Mouse (Mus musculus): ENCODE results near the gene Pirt. TPM values are rescaled to one million over a fixed set of nuclear protein-coding genes. Genes with fewer than 3 reads are reported as not detected.

Gene Pirt
- 0.08 and 0.69 TPM in 2 replicates for polyA plus RNA-seq (2016; fragmentation: Nextera tagmentation; extraction: Ambion mirVana)

- Histone ChIP-seq H3K27ac (no peak within 1 kb of the TSS), H3K4me1 (replicated peaks) (no peaks in the 10 kb centered on the region), H3K9me3 (no peaks in the 10 kb centered on the region), H3K36me3 (no peaks in the 10 kb centered on the region), H3K9ac (replicated peaks) (no peak within 1 kb of the TSS), H3K4me3 (replicated peaks) (no peak within 1 kb of the TSS), H3K4me2 (no peak within 1 kb of the TSS), H3K27me3 (peaks cover 11% of the 10 kb centered on the region; the same call in 1 of the 2 replicates)
- WGBS, result 42% methylated on average over 10 of the region's 10 CpGs
- no peak for ATAC-seq (ENCODE audit: insufficient number of reproducible peaks, insufficient read depth, low FRiP score, low TSS enrichment, low read depth)
Measured at GRCm38 (mm10) chr11:66911811-66912210, at the start of gene Pirt. Gene Pirt, plus strand, starts transcription at chr11:66911981.

- Histone ChIP-seq H3K4me1 (replicated peaks) (no peaks in the 10 kb centered on the region), H3K27me3 (no peaks in the 10 kb centered on the region), H3K27ac (no peak overlapping the region), H3K9ac (replicated peaks) (no peak overlapping the region), H3K36me3 (no peaks in the 10 kb centered on the region), H3K4me2 (no peak overlapping the region), H3K4me3 (replicated peaks) (no peak overlapping the region), H3K9me3 (no peaks in the 10 kb centered on the region)
- no peak for ATAC-seq (ENCODE audit: insufficient number of reproducible peaks, insufficient read depth, low FRiP score, low TSS enrichment, low read depth)
- 14% methylated on average over 5 of the region's 5 CpGs for WGBS
Measured at GRCm38 (mm10) chr11:66871701-66872100, 40.1 kb upstream of the Pirt start.

- no peak overlapping the region for H3K4me3 ChIP-seq (replicated peaks)
- H3K36me3 ChIP-seq, result no peaks in the 10 kb centered on the region
- H3K4me1 ChIP-seq (replicated peaks), result no peaks in the 10 kb centered on the region
- no peak overlapping the region for H3K27ac ChIP-seq
- no peaks in the 10 kb centered on the region for H3K27me3 ChIP-seq
- no peaks in the 10 kb centered on the region for H3K9me3 ChIP-seq
- 62% methylated on average over 3 of the region's 3 CpGs for WGBS
- no peak for ATAC-seq (ENCODE audit: insufficient number of reproducible peaks, insufficient read depth, low FRiP score, low TSS enrichment, low read depth)
- no peak overlapping the region for H3K4me2 ChIP-seq
- H3K9ac ChIP-seq (replicated peaks), result no peak overlapping the region
Measured at GRCm38 (mm10) chr11:66872773-66873470, 38.9 kb upstream of the Pirt start.

GRCm38 (mm10) chr11:66881291-66881690 lies 30.5 kb upstream of the Pirt start:
- 71% methylated on average over 2 of the region's 2 CpGs for WGBS
- no peak for ATAC-seq (ENCODE audit: insufficient number of reproducible peaks, insufficient read depth, low FRiP score, low TSS enrichment, low read depth)

GRCm38 (mm10) chr11:66882224-66883040 lies 29.3 kb upstream of the Pirt start:
- WGBS, result 81% methylated on average over 7 of the region's 7 CpGs
- Histone ChIP-seq H3K4me3 (replicated peaks) (no peak overlapping the region), H3K4me1 (replicated peaks) (no peaks in the 10 kb centered on the region), H3K9ac (replicated peaks) (no peak overlapping the region), H3K9me3 (no peaks in the 10 kb centered on the region), H3K36me3 (no peaks in the 10 kb centered on the region), H3K27ac (no peak overlapping the region), H3K4me2 (no peak overlapping the region), H3K27me3 (no peaks in the 10 kb centered on the region)
- no peak for ATAC-seq (ENCODE audit: insufficient number of reproducible peaks, insufficient read depth, low FRiP score, low TSS enrichment, low read depth)

More at GRCm38 (mm10) chr11:66881291-66881690, 30.5 kb upstream of the Pirt start:
- H3K27me3 ChIP-seq, result no peaks in the 10 kb centered on the region
- no peaks in the 10 kb centered on the region for H3K4me1 ChIP-seq (replicated peaks)
- no peak overlapping the region for H3K9ac ChIP-seq (replicated peaks)
- no peak overlapping the region for H3K4me3 ChIP-seq (replicated peaks)
- H3K9me3 ChIP-seq, result no peaks in the 10 kb centered on the region
- no peaks in the 10 kb centered on the region for H3K36me3 ChIP-seq
- no peak overlapping the region for H3K4me2 ChIP-seq
- no peak overlapping the region for H3K27ac ChIP-seq

- H3K4me2 ChIP-seq, result no peak overlapping the region
- H3K36me3 ChIP-seq, result no peaks in the 10 kb centered on the region
- no peak overlapping the region for H3K9ac ChIP-seq (replicated peaks)
- ATAC-seq (ENCODE audit: insufficient number of reproducible peaks, insufficient read depth, low FRiP score, low TSS enrichment, low read depth), result no peak
- WGBS, result 80% methylated on average over 3 of the region's 3 CpGs
- no peak overlapping the region for H3K27ac ChIP-seq
- H3K4me3 ChIP-seq (replicated peaks), result no peak overlapping the region
- no peaks in the 10 kb centered on the region for H3K4me1 ChIP-seq (replicated peaks)
- no peaks in the 10 kb centered on the region for H3K9me3 ChIP-seq
- no peaks in the 10 kb centered on the region for H3K27me3 ChIP-seq
Measured at GRCm38 (mm10) chr11:66892536-66892935, 19.2 kb upstream of the Pirt start.

GRCm38 (mm10) chr11:66898747-66899146 lies 13.0 kb upstream of the Pirt start:
- Histone ChIP-seq H3K4me3 (replicated peaks) (no peak overlapping the region), H3K4me1 (replicated peaks) (no peaks in the 10 kb centered on the region), H3K9me3 (0 out of 2 replicates have a peak, but pooled peaks cover 5% of the 10 kb centered on the region), H3K9ac (replicated peaks) (no peak overlapping the region), H3K27me3 (no peaks in the 10 kb centered on the region), H3K36me3 (no peaks in the 10 kb centered on the region), H3K27ac (no peak overlapping the region), H3K4me2 (no peak overlapping the region)
- WGBS, result 86% methylated on average over 2 of the region's 2 CpGs
- ATAC-seq (ENCODE audit: insufficient number of reproducible peaks, insufficient read depth, low FRiP score, low TSS enrichment, low read depth), result no peak

- ATAC-seq (ENCODE audit: insufficient number of reproducible peaks, insufficient read depth, low FRiP score, low TSS enrichment, low read depth), result no peak
- 0 out of 2 replicates have a peak, but pooled peaks cover 5% of the 10 kb centered on the region for H3K9me3 ChIP-seq
- H3K27me3 ChIP-seq, result 0 out of 2 replicates have a peak, but pooled peaks cover 3% of the 10 kb centered on the region
- no peak overlapping the region for H3K9ac ChIP-seq (replicated peaks)
- H3K4me2 ChIP-seq, result no peak overlapping the region
- H3K27ac ChIP-seq, result no peak overlapping the region
- no peaks in the 10 kb centered on the region for H3K36me3 ChIP-seq
- 18% methylated on average over 7 of the region's 7 CpGs for WGBS
- H3K4me1 ChIP-seq (replicated peaks), result no peaks in the 10 kb centered on the region
- no peak overlapping the region for H3K4me3 ChIP-seq (replicated peaks)
Measured at GRCm38 (mm10) chr11:66899426-66899825, 12.4 kb upstream of the Pirt start.

GRCm38 (mm10) chr11:66902801-66903200 lies 9.0 kb upstream of the Pirt start:
- peaks cover 4% of the 10 kb centered on the region; the same call in 1 of the 2 replicates for H3K4me1 ChIP-seq (replicated peaks)
- no peak overlapping the region for H3K4me2 ChIP-seq
- H3K27me3 ChIP-seq, result 0 out of 2 replicates have a peak, but pooled peaks cover 3% of the 10 kb centered on the region
- H3K4me3 ChIP-seq (replicated peaks), result no peak overlapping the region
- 86% methylated on average over 7 of the region's 7 CpGs for WGBS
- ATAC-seq (ENCODE audit: insufficient number of reproducible peaks, insufficient read depth, low FRiP score, low TSS enrichment, low read depth), result no peak
- no peak overlapping the region for H3K27ac ChIP-seq
- H3K36me3 ChIP-seq, result no peaks in the 10 kb centered on the region
- no peak overlapping the region for H3K9ac ChIP-seq (replicated peaks)
- H3K9me3 ChIP-seq, result 0 out of 2 replicates have a peak, but pooled peaks cover 5% of the 10 kb centered on the region

- no peak for ATAC-seq (ENCODE audit: insufficient number of reproducible peaks, insufficient read depth, low FRiP score, low TSS enrichment, low read depth)
- no peak overlapping the region; the same call in 1 of the 2 replicates for H3K9ac ChIP-seq (replicated peaks)
Measured at GRCm38 (mm10) chr11:66905617-66906384, 6.0 kb upstream of the Pirt start.

More at GRCm38 (mm10) chr11:66905617-66906384, 6.0 kb upstream of the Pirt start:
- WGBS, result 12% methylated on average over 21 of the region's 21 CpGs
- H3K27me3 ChIP-seq, result 0 out of 2 replicates have a peak, but pooled peaks cover 3% of the 10 kb centered on the region
- H3K4me3 ChIP-seq (replicated peaks), result no peak overlapping the region
- peaks cover 4% of the 10 kb centered on the region; the same call in 1 of the 2 replicates for H3K4me1 ChIP-seq (replicated peaks)
- no peaks in the 10 kb centered on the region for H3K36me3 ChIP-seq
- H3K27ac ChIP-seq, result no peak overlapping the region
- peak overlapping the region; percentile 38 for H3K4me2 ChIP-seq
- no peaks in the 10 kb centered on the region for H3K9me3 ChIP-seq

Measured in limb, embryonic 12.5 days (tissue).